Mouse (Mus musculus): ENCODE measurements around the gene Zfp758. TPM values are rescaled to one million over a fixed set of nuclear protein-coding genes. Genes with fewer than 3 reads are reported as not detected.
"Not testable (repeated sequence)": the region's sequence is repeated elsewhere in the genome, so short reads cannot be mapped to it uniquely, and the experiment has no call there.

Zfp758 gene
- 0.41 and 0.88 TPM in 2 replicates for polyA plus RNA-seq (2012; rRNA removed)

GRCm38 (mm10) chr17:22361101-22361781, at the start of gene Zfp758, which contains the start of gene Zfp944:
Zfp758 (plus strand) TSS chr17:22361453.
Zfp944 (minus strand) TSS chr17:22361400.
- WGBS = under 1% methylated on average over 33 of the region's 43 CpGs
- not testable (repeated sequence) for DNase-seq (ENCODE audit: low read depth, low spot score)

- 0% methylated on average over 3 of the region's 3 CpGs for WGBS
- not testable (repeated sequence) for DNase-seq (ENCODE audit: low read depth, low spot score)
These were observed 47.0 kb upstream of the Zfp758 start for GRCm38 (mm10) chr17:22314219-22314618.

DNA sequence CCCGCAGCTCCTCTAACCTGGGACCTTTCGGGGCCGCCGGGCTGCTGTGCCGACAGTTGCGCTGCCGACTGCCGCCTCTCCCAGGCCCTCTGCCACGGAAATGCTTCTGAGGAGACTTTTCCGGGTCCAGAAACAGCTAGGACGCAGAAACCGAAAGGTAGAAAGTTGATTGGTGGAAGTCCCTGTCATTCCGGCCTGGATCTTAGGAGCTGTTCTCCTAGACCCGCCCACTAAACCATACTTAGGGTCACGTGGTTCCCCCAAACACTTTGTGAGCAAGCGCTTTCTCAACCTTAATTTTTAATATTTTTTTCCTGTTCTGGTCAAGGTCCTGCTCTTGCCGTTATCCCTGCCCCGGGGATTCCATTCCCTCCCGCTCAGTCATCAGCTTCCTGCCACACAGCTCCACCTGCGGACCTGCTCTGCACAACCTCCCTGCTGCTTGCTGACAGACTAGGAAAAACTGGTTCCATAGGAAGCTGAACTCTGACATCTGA, 46.5 kb upstream of the Zfp758 start, which contains the start of gene CT030661.1:
Gene CT030661.1 (minus strand): TSS at position 108 of the 497 bp plus-strand sequence.
- peak; percentile 98 for DNase-seq (ENCODE audit: low read depth, low spot score)
- WGBS = under 1% methylated on average over 20 of the region's 20 CpGs

GRCm38 (mm10) chr17:22315247-22315646, 46.0 kb upstream of the Zfp758 start:
- 0% methylated on average over 2 of the region's 2 CpGs for WGBS

DNA sequence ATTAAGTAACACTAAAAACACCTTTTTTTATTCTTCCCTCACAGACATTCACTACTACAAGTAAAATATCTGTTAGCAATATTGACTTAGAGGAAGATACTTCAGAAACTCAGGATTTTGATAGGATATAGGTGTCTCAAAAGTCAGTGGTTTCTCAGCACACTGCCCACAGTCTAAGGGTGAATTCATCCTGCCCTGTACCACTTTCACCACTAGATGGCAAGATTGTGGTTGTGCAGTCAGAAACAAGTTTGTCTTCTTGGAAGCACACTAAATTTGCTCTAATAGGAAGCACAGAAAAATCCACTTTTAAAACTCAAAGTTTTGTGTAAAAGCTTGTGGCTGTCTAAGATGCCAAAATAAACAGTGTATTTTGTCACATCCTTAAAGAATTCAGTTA, 8.5 kb upstream of the Zfp758 start:
- DNase-seq (ENCODE audit: low read depth, low spot score) = no peak

More at GRCm38 (mm10) chr17:22315247-22315646, 46.0 kb upstream of the Zfp758 start:
- not testable (repeated sequence) for DNase-seq (ENCODE audit: low read depth, low spot score)

DNA sequence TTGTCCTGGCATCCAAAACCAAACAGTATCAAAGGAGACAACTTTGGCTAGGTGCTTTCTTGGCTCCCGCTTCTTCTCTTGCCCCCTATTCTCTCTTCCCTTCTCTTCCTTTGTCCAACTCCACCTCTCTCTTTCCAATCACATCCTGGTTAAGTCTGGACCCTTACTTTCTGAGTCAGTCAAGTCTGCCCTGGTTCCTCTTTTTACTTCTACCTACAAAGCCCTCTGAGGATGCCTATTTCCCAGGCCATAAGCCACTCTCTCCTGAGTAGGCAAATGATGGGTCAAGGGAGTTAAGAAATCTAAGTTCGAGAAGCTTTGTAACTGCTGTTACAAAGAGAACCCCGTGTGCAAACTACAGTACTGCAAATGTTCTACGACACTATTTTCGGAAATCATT, 681 bp upstream of the Zfp758 start:
- WGBS = 20% methylated on average over 5 of the region's 5 CpGs

DNA sequence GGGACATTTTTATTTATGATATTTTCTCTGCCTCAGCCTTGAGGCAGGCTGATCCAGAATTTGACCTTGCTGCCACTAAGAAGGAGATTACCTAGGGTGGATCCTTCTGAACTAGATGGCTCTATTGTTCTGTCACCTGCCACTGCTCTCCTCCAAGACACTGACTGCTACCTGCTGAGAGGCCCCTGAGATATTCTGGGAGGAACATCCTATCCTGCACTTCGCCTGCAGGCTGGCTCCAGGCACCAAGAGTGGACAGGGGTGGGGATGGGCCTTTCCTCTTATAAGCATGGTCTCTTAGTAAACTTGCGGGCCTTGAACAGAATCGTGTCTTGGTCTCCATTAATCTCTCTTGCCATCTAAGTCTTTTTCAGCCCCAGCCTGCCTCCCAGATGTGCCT, 2.6 kb downstream of the Zfp758 start:
- WGBS = 95% methylated on average over 3 of the region's 3 CpGs

More for the DNA sequence above, 681 bp upstream of the Zfp758 start:
- DNase-seq (ENCODE audit: low read depth, low spot score) = no peak

GRCm38 (mm10) chr17:22410756-22411155, 49.5 kb downstream of the Zfp758 start:
- WGBS = 69% methylated on average over 2 of the region's 2 CpGs
- no peak for DNase-seq (ENCODE audit: low read depth, low spot score)

More for the DNA sequence above, 2.6 kb downstream of the Zfp758 start:
- no peak for DNase-seq (ENCODE audit: low read depth, low spot score)

DNA sequence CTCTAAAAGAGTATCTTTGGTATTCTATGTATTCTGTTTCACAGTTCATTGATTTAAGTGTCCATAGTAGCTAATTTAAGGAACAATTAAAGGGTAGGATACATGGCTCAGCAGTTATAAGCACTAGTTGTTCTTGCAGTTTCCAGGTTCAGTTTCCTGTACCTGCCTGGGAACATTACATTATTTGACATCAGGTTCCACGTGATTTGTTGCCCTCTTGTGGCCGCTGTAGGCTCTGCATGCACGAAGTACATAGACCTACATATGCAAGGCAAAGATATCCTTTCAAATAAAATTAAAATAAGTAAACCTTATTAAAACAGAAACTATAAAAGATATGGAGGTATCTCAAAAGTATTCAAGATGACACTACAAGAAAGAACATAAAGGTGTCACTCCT, 56.3 kb downstream of the Zfp758 start:
- 2% methylated on average over 3 of the region's 3 CpGs for WGBS
- DNase-seq (ENCODE audit: low read depth, low spot score) = no peak

- peak; percentile 80 for DNase-seq (ENCODE audit: low read depth, low spot score)
- WGBS = 1% methylated on average over 28 of the region's 29 CpGs
These were observed 62.8 kb downstream of the Zfp758 start, which contains the start of gene Zfp946 for GRCm38 (mm10) chr17:22423952-22424617. Zfp946 (plus strand) TSS chr17:22424222.

DNA sequence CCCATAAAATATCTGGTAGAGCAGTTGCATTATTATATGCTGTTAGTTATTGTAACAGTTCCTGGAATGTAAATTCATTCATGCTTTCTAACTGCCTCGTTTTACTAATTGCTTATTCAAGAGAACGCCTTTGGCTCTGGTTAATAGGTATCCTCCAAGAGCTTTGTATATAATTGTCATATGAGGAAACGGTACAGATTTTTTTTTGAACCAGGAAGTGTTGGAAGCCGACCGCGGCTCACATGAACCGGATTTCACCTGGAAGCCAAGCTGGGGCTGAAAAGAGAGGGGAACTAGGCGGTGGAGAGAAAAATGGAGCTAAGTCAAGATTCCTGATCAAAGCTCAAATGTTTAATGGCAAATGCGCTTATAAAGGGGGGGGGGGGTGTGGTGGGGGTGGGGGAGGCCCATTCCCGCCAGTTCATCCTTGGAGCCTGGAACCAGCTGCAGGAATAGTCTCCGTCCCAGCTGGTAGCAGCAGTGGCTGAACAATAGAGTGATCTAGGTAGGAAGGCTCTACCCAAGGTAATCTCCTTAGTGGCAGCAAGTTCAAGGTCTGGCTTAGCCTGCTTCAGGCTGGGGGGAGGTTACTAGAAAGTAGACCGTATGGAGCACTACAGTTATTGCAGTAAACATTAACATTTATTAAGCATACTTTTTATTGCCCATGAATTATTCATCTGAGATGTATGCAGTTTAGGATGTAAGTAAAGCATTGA, 63.5 kb downstream of the Zfp758 start:
- no peak for DNase-seq (ENCODE audit: low read depth, low spot score)
- WGBS = 1% methylated on average over 12 of the region's 12 CpGs

Other genes starting within 250 kb of the Zfp758 start
- 0.15 TPM in 2 replicates for gene Zfp947, start 195.3 kb upstream of the Zfp758 start, polyA plus RNA-seq (2012; rRNA removed)
- gene Zfp994, start 135.8 kb upstream of the Zfp758 start, polyA plus RNA-seq (2012; rRNA removed) = 0.42 and 0.48 TPM in 2 replicates
- gene CT030661.1, start 46.6 kb upstream of the Zfp758 start, polyA plus RNA-seq (2012; rRNA removed) = 0.74 and 1.0 TPM in 2 replicates
- gene Zfp944, start 53 bp upstream of the Zfp758 start, polyA plus RNA-seq (2012; rRNA removed) = 1.7 and 3.0 TPM in 2 replicates
- gene Zfp946, start 62.8 kb downstream of the Zfp758 start, polyA plus RNA-seq (2012; rRNA removed) = 3.5 and 6.0 TPM in 2 replicates
- gene Vmn2r111, start 212.0 kb downstream of the Zfp758 start, polyA plus RNA-seq (2012; rRNA removed) = not detected in 2 replicates
- gene Vmn2r112, start 239.5 kb downstream of the Zfp758 start, polyA plus RNA-seq (2012; rRNA removed) = not detected in 2 replicates

Data from large intestine, adult 2 months (tissue).